Mouse (Mus musculus): ENCODE measurements around the gene Fbxw10. TPM values are rescaled to one million over a fixed set of nuclear protein-coding genes. Genes with fewer than 3 reads are reported as not detected.
A peak's percentile ranks its signal among the peaks of the same experiment; 100 is the strongest.

Fbxw10 gene
- total and polyA plus RNA-seq, 3 experiments = not detected

DNA sequence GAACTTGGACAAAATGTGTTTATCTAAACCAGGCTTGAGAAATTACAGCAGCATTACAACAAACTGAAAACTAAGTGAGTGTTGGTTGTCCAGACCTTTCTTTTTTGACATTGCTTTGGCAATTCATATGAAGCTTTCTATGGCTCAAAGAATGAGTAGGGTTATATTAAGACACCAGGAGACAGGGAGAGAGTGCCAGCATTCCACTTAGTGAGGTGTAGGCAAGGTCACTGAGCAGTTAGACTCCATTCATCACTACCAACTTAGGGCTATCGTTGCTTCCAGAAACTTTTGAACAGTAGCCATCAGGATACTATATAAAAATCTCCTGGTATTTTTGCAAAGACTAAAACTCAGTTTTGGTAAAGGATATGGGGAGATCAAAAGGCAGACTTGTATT is 30.5 kb downstream of the Fbxw10 start (continued):
- no peak for TF ChIP-seq MEF2A (IDR thresholded peaks at IDR 0.05; ENCODE audit: extremely low read depth, insufficient replicate concordance, low read depth, low read length, poor library complexity, severe bottlenecking)

DNA sequence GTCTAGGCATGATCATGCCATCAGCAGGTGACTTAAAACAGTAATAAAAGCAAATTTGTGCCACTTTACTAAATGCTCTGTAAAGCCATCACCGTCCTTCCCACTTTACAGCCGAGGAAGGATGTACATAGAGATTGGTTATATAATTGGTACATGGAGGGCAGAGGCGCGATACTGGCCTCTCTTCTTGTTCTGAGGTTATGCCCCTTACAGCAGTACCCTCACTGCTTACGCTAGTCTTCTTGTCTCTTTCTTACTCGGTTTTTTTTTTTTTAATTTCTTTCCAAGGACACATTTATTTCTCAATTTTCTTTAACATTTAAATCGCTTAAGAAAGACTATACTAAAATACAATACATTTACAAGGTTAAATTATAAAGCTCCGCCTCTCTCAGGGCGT is 31.9 kb downstream of the Fbxw10 start:
- peaks cover 0 to 3% of the 10 kb centered on the region in 2 experiments; a peak in 2 of 4 replicates for H3K4me1 ChIP-seq (ENCODE audit: control insufficient read depth in 1 of 2, insufficient read depth in 2 of 2, low read length in 2 of 2)
- peaks cover 6% of the 10 kb centered on the region for H3K79me2 ChIP-seq (ENCODE audit: control insufficient read depth, insufficient read depth, low read length, poor library complexity)
- H3K9me3 ChIP-seq (replicated peaks; ENCODE audit: insufficient read depth, low read length) = no peaks in the 10 kb centered on the region
- no peak overlapping the region for H3K27ac ChIP-seq (ENCODE audit: control insufficient read depth, low read depth, low read length)
- H3K4me3 ChIP-seq (ENCODE audit: control insufficient read depth in 1 of 2, insufficient read depth in 1 of 2, low read depth in 2 of 2, low read length in 2 of 2) = peak overlapping the region; percentile 50 to 92
- peaks cover 0 to 9% of the 10 kb centered on the region in 2 experiments; a peak in 2 of 4 replicates for H3K36me3 ChIP-seq (ENCODE audit: control insufficient read depth in 1 of 2, insufficient read depth in 2 of 2, low read length in 2 of 2)
- H3K27me3 ChIP-seq (ENCODE audit: control insufficient read depth in 1 of 2, insufficient read depth in 2 of 2, low read length in 2 of 2) = peaks cover 2 to 12% of the 10 kb centered on the region in 2 experiments
- DNase-seq (ENCODE audit: low read depth, low spot score) = peak; percentile 13
- TF ChIP-seq SIN3A (IDR thresholded peaks at IDR 0.05; ENCODE audit: low read length) (no peak), USF2 (IDR thresholded peaks at IDR 0.05; ENCODE audit: borderline replicate concordance in 1 of 2, insufficient read depth in 1 of 2, low read depth in 1 of 2, low read length in 2 of 2) (no peak), ZNF384 (IDR thresholded peaks at IDR 0.05; ENCODE audit: low read depth, low read length) (no peak), UBTF (IDR thresholded peaks at IDR 0.05; ENCODE audit: borderline replicate concordance, insufficient read depth, low read depth, low read length) (no peak), USF1 (IDR thresholded peaks at IDR 0.05; ENCODE audit: low read depth, low read length) (no peak), CTCF (IDR thresholded peaks at IDR 0.05 in 2 of 3, conservative IDR thresholded peaks at IDR 0.05 in 1 of 3; ENCODE audit: control insufficient read depth in 1 of 3, insufficient read depth in 1 of 3, low read depth in 2 of 3, low read length in 3 of 3, poor library complexity in 1 of 3, severe bottlenecking in 1 of 3) (no peak), BHLHE40 (IDR thresholded peaks at IDR 0.05; ENCODE audit: borderline replicate concordance, low read depth, low read length) (no peak), TBP (IDR thresholded peaks at IDR 0.05; ENCODE audit: low read depth, low read length) (no peak), E2F4 (IDR thresholded peaks at IDR 0.05; ENCODE audit: borderline replicate concordance, low read depth, low read length) (no peak), MEF2A (IDR thresholded peaks at IDR 0.05; ENCODE audit: extremely low read depth, insufficient replicate concordance, low read depth, low read length, poor library complexity, severe bottlenecking) (no peak), CHD2 (IDR thresholded peaks at IDR 0.05; ENCODE audit: low read length) (no peak), MAFK (IDR thresholded peaks at IDR 0.05; ENCODE audit: borderline replicate concordance, low read depth, low read length) (no peak), ZKSCAN1 (IDR thresholded peaks at IDR 0.05; ENCODE audit: low read depth, low read length) (no peak), CHD1 (IDR thresholded peaks at IDR 0.05; ENCODE audit: low read depth, low read length) (no peak), GATA1 (IDR thresholded peaks at IDR 0.05; ENCODE audit: low read depth, low read length) (no peak), NELFE (IDR thresholded peaks at IDR 0.05; ENCODE audit: low read depth, low read length) (no peak), POLR2AphosphoS5 (IDR thresholded peaks at IDR 0.05; ENCODE audit: borderline replicate concordance, low read depth, low read length) (no peak), RCOR1 (IDR thresholded peaks at IDR 0.05; ENCODE audit: low read depth, low read length) (no peak)
- peak overlapping the region; percentile 42 for H3K9ac ChIP-seq (ENCODE audit: control insufficient read depth, low read depth, low read length, poor library complexity, severe bottlenecking)

Data from MEL (cell line).